Mouse (Mus musculus): Measurements from ENCODE around the gene Tpst2. TPM values are rescaled to one million over a fixed set of nuclear protein-coding genes. Genes with fewer than 3 reads are reported as not detected.
A peak's percentile ranks its signal among the peaks of the same experiment; 100 is the strongest.

Tpst2 gene
- total RNA-seq, 2 experiments from 2014 or later = 41.1 to 43.0 TPM

DNA sequence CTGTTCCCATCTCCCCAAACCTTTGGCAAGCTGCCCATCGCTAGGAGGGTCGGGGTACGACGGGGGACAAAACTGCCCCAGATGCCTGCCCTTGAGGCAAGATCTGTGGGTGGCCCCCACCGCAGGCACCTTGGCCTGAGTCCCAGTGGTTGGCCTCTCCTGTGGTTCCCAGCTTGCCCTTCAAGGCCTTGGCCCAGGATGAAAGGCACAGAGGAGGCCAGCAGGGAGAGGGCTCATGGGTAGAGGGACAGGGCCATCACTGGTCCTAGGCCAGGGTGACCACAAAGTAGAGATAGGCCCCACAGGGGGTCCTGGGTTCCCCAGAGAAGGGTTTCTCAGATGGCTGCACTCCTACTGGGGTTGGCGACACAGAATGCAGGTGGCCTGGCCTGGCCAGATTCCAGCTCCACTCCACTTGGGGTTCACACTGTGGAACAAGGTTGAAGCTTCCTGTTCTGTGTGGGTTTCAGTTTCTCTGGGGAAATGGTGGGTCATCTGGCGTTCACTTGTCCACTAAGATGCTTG lies 22.1 kb upstream of the Tpst2 start:
- peak; percentile 69 to 77 for DNase-seq (ENCODE audit: low spot score in 2 of 2)

DNA sequence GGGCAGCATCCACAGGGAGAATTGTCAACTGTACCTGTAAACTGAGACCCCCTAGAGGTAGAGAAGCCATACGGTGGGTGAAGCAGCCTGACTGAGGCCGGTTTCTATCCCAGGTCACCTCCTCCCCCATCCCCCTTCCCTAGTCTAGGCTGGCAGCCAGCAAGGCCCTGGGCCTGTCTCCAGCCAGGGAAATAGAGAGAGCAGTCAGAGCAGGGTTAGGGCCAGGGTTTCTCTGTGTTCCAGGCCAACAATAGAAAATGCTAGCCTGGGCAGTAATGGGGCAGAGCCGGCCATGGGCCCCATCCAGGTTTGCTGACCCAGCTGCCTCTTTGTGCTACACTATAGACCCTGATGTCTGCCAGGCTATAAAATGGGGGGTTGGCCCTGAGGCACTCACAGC lies 21.1 kb upstream of the Tpst2 start, which contains the start of gene Crybb1:
TSS of gene Crybb1 (plus strand) at position 390 of the 400 bp plus-strand sequence.
- DNase-seq (ENCODE audit: low spot score in 2 of 2) = peak; percentile 60 to 79

DNA sequence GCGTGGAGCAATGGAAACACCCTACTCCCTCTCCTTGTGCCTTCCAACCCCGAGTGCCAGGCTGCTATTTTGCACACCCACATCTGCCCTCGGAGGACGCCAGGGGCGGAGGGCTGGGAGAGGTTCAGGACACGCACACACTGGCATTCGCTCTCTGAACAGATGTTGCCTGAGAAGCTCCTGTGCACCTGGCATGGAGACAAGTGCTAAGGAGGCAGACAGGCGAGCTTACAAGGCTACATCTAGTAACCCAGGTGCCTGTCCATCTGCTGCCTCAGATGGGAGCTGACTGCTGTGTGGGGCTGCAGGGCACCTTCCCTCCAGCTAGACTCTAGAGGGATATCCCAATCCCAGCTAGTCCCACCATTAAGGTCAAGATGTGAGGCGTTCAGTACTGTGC lies 20.0 kb upstream of the Tpst2 start:
- DNase-seq (ENCODE audit: low spot score in 2 of 2) = no peak

- DNase-seq (ENCODE audit: low spot score in 2 of 2) = no peak
Observed at GRCm38 (mm10) chr5:112257896-112258295, 18.6 kb upstream of the Tpst2 start.

GRCm38 (mm10) chr5:112259862-112260650 lies 16.4 kb upstream of the Tpst2 start:
- no peak for DNase-seq (ENCODE audit: low spot score in 2 of 2)

DNA sequence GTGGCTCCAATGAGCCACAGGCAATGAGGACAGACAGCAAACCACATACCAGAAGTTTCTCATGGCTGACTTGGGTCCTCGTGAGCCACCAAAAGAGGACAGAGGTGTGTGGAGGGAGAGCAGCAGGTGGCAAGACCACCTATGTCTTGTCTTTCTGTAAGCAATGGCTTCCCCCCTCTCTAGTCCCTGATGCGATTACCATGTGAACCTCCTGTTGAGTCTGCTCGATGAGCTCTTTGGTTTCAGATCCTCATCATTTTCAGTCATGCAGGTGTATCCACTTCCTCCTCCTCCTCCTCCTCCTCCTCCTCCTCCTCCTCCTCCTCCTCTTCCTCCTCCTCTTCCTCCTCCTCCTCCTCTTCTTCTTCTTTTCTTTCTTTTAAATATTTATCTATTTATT lies 15.7 kb upstream of the Tpst2 start:
- no peak for DNase-seq (ENCODE audit: low spot score in 2 of 2)

DNA sequence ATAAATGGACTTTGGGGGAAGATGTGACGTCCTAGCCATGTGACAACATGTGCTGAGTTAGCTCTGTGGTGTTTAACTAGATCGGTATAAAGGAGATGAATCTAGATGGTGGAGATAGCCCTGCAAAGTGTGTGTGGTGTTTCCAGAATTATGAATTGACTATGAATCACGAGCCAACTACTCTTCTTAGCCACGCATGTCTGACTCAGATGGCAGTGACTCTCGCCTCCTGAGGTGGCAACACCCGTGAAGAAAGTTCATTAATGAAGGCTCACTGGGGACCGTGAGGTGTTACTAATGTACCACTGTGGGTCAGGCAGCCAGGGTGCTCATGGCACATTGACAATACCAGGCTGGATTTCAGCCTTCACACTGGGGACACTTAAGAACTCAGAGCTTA lies 12.4 kb upstream of the Tpst2 start:
- DNase-seq (ENCODE audit: low spot score in 2 of 2) = no peak

DNA sequence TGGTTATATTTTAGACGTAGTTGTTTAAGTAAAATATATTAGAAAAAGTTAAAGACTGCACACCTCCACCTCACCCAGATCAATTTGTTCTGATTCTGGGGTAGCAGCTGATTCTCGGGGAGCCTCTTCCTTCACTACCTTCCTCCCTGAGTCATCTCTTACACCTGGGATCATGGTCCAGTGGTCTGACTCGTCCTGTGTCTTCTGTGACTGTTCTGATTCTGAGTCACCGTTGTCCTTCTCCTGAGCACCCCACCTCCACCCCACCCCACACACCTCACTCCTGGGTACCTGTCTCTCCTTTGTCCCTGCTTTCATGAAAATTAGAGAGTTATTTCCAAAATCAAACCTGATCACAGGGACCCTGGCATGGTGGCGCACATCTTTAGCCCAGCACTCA lies 11.4 kb upstream of the Tpst2 start:
- no peak for DNase-seq (ENCODE audit: low spot score in 2 of 2)

- DNase-seq (ENCODE audit: low spot score in 2 of 2) = no peak
Observed at GRCm38 (mm10) chr5:112265515-112265914, 11.0 kb upstream of the Tpst2 start.

DNA sequence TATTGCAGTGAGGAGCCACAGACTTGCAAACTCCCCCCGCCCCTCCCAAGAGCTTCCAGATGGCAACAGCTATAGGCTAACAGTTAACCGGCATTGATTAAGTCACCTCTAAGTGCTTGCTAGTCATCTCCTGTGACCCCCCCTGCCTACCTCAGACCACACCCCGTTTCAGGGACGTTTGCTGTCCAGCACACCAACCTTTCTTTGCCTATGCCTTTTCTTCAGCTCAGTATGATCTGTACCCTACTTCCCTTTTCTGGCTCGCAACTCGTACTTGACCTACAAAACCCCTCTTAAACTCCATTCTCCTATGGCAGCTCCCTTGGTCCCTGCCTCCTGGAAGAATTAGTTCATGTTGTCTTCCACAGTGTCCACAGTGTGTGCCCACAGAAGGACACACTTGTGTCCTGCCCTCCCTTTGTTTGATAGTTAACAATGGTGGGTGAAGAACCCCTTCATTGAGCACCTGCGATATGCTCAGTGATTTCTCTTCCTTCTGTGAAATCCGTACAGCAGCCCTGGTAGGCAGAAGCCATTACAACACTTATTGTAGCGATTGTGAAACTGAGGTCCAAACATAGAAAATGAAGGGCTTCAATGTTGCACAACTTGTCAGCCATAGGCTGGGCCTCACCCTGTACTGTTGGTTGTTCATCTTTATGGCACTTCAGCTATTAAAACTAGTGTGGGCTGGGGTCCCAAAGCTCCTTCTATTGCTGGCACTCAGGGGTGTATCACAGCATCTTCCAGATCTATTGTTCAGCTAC lies 10.3 kb upstream of the Tpst2 start:
- DNase-seq (ENCODE audit: low spot score in 2 of 2) = no peak

- DNase-seq (ENCODE audit: low spot score in 2 of 2) = peak in 1 of 2 experiments; percentile 49
Observed at GRCm38 (mm10) chr5:112270764-112271541, 5.5 kb upstream of the Tpst2 start.

- no peak for DNase-seq (ENCODE audit: low spot score in 2 of 2)
Observed at GRCm38 (mm10) chr5:112272934-112273333, 3.6 kb upstream of the Tpst2 start.

DNA sequence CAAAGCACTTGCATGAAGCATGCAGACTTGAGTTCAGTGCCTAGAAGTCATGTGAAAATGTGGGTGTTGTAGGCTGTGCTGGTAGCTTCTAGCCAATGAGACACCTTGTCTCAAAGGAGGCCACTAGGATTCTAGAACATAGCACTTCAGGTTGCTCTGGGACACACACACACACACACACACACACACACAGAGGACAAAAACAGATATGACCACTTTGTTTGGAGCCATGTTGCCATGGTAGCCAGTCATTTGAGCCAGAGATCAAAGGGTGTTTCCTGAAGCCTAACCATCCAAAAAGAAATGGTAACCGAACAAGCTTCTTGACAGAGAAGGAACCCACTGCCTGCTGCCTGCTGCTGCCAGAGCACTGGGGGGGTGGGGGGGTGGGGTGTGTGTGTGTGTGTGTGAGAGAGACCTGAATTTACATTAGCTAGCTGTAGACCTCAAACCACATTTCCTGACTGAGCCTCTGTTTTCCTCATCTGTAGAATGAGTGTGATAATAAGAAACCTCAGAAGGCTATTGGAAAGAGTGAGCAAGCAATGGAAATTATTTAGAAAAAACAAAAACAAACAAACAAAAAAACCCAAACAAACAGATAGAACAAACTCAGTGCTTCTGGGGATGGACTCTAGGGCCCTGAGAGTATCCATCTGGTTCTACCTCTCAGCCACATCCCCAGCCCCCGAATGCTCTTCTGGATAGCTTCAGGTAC lies 2.6 kb upstream of the Tpst2 start:
- DNase-seq (ENCODE audit: low spot score in 2 of 2) = no peak

DNA sequence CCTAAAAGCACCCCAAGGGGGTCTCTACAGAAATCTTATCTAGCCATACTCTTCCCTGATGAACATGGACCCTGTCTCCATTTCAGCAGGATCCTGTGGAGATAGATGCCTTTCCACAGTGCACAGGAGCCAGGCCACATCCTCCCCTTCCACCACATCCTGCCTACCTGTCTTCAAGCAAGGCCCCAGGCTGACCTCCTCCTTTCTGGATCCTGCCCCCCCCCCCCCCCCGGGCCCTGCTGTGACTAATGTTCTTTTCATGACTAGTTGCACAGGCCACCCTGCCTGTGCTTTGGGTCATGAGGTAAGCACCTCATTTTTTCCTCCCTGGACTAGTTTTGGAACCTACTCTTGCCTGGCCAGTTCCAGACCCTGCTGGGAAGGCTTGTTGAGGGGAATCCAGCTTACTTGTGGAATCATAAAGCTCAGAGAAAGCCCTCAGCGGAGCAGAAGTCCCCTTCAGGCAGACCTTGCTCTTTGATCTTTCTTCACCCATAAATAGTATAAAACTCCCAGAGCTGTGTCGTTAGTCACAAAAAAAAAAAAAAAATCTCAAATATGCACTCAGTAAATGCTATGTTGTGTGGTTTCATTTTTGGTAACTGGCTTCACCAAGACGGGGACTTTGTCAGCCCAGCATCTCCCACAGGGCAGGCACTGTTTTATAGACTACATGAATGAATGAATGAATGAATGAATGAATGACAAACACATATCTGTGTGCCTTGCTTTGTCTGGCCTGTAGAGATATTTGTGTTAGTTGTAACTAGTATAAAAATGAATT lies 1.3 kb upstream of the Tpst2 start:
- DNase-seq (ENCODE audit: low spot score in 2 of 2) = no peak

DNA sequence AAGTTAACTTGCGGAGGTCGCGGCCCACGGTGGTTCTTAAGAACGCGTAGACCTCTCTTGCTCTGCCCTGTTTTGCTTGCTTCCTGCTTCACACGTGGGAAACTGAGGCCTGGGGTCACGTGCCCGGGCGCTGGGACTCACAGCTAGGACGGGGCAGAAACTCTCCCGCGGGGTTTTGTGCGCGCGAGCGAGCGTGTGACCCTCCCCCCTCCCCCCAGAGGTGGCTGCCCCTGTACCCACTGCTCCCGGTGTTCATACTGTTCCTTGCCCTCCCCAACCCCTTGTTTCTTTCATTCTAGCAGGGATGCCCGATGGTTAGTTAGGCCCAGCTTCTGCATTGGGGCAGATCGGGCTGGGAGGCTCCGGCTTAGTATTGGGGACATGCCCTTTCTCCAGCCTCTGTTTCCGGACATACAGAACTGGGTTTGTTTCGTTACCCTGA lies 437 bp downstream of the Tpst2 start:
- DNase-seq (ENCODE audit: low spot score in 2 of 2) = no peak

GRCm38 (mm10) chr5:112277906-112278470 lies 1.5 kb downstream of the Tpst2 start:
- DNase-seq (ENCODE audit: low spot score in 2 of 2) = no peak

DNA sequence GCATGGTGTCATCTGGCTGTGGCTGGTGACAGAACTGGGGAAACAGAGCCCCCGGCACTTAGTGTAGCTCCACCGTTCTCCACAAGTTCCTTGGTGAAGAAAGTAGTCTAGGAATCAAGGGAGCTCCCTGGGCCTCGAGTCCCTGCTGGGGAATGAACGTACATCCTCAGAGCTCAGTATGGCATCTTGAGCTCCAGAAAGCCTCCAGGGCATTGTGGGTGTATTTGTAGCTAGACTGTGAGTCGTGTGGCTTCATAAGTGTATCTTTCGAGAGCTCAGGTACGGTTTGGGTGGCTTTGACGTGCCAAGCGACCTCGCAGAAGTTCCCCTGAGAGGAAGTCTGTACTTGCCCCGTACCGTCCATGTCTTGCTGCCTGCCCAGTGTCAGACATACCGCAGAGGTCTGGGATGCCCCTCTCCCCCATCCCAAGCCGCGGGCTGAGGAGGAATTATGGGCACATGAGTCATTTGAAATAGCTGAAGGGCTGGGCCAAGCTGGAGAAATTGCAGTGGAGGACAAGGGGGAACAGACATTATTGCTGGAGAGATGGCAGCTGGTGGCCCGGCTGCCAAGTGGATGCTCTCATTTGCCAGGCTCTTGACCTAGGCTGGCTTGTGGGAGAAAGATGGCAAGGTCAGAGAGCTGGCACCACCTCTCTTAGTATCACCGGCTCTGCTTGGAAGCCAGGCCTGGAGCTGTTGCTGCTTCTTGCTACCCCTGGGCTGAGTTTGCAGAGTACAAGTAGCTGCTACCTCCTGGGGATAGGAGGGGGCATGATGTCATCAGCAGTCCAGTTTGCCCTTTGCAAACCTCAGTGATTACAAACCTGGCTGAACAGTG lies 2.9 kb downstream of the Tpst2 start:
- no peak for DNase-seq (ENCODE audit: low spot score in 2 of 2)

DNA sequence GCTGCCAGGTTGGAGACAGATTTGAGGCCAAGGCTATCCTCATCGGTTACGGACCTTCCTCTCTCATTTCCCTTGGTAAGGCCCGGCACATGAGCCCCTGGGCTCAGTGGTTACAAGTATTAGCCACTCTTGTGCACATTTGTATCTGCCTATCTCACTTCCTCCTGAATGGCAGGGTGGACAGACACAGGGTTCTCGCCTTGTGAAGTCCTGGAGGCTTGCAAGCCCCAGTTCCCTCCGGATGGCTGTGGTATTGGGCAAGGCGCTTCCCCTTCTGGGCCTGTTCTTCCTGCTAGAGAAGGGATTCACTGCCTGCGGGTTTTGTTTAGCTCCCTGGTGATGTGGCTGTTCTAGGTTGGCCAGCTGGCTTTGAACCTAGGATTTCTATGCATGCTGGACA lies 3.7 kb downstream of the Tpst2 start:
- DNase-seq (ENCODE audit: low spot score in 2 of 2) = no peak
